Mouse (Mus musculus): ENCODE measurements at regions not wholly inside any gene's neighbourhood (a gene's known extent, or its start where the extent isn't known, plus 50 kb on each side); places are given as distances from the start of the nearest gene placed in this dataset.

DNA sequence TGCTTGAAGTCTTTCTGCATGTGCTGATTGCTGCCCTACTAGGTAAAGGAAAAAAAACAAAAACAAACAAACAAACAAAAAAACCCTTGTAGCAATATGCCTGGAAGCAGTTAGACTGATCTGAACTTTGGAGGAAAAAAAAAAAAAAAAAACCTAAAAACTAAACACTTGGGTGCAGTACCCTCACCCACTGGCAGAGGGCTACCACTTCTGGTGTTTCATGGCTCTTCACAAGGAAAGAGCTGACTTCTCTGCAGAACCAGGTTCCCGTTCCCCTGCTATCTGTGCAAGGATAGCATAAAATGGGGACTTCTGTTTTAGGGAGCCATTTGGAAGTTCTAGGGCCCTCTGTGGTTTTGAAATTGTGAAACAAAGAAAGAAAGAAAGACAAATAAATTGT is 52.2 kb upstream of the Otud4 start:
- intact Hi-C loops (cut with DNase I) = no loop called here
- peak; percentile 62 to 63 for DNase-seq (ENCODE audit: low spot score in 2 of 2)

DNA sequence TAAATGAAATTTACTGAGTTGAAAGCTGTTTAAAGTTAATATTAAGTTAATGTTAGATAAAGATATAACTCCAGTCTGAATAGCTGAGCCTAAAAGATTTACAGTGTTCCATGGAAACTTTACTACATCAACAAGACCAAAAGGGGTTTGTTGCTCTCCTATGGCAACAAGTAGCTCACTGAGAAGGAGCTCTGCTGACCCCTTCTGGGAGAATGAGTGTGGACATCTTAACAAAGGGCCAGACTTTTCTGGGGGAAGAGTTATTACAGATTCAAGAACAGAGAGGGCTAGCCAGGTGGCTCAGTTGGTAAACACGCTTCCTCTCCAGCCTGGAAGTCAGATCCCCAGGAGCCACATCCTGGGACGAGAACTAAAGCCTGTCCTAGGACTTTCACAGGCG is 54.5 kb upstream of the Otud4 start:
- intact Hi-C loops (cut with DNase I) = loop anchor here (2.0 kb wide), 1 partner anchor 288 kb away; no protein-coding TSS in a partner anchor
- DNase-seq (ENCODE audit: low spot score in 2 of 2) = peak; percentile 67 to 74

GRCm38 (mm10) chr8:79583326-79583725 is 56.1 kb upstream of the Otud4 start:
- peak; percentile 12 to 20 for DNase-seq (ENCODE audit: low spot score in 2 of 2)

DNA sequence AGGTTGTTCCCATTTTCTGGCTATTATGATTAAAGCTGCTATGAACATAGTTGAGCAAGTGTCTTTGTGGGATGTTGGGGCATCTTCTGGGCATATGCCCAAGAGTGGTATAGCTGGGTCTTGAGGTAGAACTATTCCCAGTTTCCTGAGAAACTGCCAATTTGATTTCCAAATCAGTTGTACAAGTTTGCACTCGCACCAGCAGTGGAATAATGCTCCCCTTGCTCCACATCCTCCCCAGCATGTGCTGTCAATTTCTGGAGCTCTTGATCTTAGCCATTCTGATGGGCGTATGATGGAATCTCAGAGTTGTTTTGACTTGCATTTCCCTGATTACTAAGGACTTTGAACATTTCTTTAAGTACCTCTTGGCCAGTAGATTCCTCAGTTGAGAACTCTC is 57.2 kb upstream of the Otud4 start:
- no peak for DNase-seq (ENCODE audit: low spot score in 2 of 2)
- intact Hi-C loops (cut with DNase I) = no loop called here

More at GRCm38 (mm10) chr8:79583326-79583725, 56.1 kb upstream of the Otud4 start:
- intact Hi-C loops (cut with DNase I) = no loop called here

DNA sequence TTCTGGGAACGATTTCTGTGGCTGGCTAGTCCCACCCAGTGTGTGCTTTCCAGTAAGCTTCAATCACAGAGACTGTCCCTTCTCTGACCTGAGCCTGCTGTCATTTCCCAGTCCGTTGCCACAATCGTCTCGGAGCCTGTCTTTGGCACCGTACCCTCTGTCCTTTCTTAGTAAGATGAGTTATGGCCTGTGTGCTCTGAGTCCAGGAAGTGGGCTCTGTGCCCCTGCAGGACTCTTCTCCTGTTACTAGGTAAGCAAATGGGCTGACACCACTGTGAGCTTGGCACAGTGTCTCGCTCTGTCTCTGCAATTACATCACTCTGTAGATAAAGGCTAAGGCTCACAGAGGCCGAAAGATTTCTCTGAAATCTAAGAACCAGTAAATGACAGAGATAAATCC is 63.3 kb upstream of the Otud4 start:
- no peak for DNase-seq (ENCODE audit: low spot score in 2 of 2)
- intact Hi-C loops (cut with DNase I) = no loop called here

DNA sequence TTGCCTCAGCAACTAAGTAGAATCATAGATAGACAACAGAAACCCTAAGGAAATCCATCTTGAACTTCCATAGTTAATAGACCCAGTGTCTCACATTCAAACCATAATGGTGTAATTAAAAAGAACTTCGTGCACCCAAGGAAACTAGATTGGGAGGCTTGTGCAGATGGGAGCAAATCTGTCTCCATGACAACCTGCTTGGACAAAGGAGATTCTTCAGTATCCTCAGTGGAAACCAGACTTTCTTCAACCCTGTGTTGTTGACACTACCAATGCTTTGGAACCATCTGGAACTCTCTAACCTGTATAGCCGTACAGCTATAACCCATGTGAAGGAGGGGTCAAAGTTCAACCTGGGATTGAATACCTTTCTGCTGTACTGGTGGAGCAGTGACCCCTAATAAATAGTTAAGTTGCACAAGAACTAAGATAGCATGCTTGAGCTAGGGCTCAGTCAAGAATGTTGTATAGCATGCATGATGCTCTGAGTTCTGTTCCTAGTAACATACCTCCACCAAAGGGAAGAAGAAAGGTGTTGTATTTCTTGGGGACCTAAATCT is 64.2 kb upstream of the Otud4 start:
- peak in 1 of 2 experiments; percentile 17 for DNase-seq (ENCODE audit: low spot score in 2 of 2)
- intact Hi-C loops (cut with DNase I) = no loop called here

DNA sequence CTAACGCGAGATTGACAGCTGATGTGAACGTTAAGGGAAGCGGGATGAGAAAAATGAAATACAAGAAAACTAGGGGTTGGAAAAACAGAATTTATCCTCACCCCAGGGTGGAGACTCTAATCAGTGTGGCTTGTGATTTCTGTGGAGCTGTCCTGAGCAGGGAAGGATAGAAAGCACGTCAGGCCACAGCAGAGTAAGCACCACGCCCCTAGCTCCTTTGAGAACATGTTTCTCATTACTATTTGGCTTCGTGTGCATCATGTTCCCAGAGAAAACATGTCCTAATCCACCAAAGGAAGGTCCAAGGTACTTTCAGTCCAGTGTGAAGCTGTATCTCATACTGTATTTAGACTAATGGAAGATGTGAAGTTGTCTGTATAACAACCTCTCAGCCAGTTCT is 65.9 kb upstream of the Otud4 start:
- intact Hi-C loops (cut with DNase I) = no loop called here
- no peak for DNase-seq (ENCODE audit: low spot score in 2 of 2)

- DNase-seq (ENCODE audit: low spot score in 2 of 2) = no peak
- intact Hi-C loops (cut with DNase I) = no loop called here
Measured at GRCm38 (mm10) chr8:79572526-79572925, 66.9 kb upstream of the Otud4 start.

- no peak for DNase-seq (ENCODE audit: low spot score in 2 of 2)
- intact Hi-C loops (cut with DNase I) = no loop called here
Measured at GRCm38 (mm10) chr8:79563101-79563500, 76.3 kb upstream of the Otud4 start.

GRCm38 (mm10) chr8:79562669-79563068 is 76.7 kb upstream of the Otud4 start:
- no peak for DNase-seq (ENCODE audit: low spot score in 2 of 2)
- intact Hi-C loops (cut with DNase I) = no loop called here

- intact Hi-C loops (cut with DNase I) = no loop called here
- peak; percentile 20 to 64 for DNase-seq (ENCODE audit: low spot score in 2 of 2)
Measured at GRCm38 (mm10) chr8:79562071-79562581, 77.3 kb upstream of the Otud4 start.

- intact Hi-C loops (cut with DNase I) = no loop called here
- DNase-seq (ENCODE audit: low spot score in 2 of 2) = no peak
Measured at GRCm38 (mm10) chr8:79561269-79562063, 78.0 kb upstream of the Otud4 start.

DNA sequence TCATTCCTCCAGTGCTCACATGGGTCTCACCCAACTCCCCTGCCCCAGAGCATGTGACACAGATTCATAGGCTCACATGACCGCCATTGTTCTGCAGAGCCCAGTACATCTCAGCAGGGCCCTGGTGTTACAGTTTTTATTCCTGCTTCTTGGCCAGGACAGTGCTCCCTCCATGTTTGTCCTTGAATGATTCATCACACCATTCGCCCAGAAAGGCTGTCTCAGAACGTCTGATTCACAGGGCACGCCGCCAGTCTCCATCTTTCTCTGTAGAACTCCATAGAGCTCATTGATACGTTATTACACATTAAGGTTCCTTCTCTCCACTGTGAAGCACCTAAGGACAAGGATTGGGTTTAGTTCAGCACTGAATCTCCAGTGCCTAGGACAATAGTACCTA is 79.9 kb upstream of the Otud4 start:
- intact Hi-C loops (cut with DNase I) = no loop called here
- peak; percentile 31 to 37 for DNase-seq (ENCODE audit: low spot score in 2 of 2)

- no peak for DNase-seq (ENCODE audit: low spot score in 2 of 2)
- intact Hi-C loops (cut with DNase I) = no loop called here
Measured at GRCm38 (mm10) chr8:79554311-79554710, 85.1 kb upstream of the Otud4 start.

GRCm38 (mm10) chr8:79550151-79550550 is 89.3 kb upstream of the Otud4 start:
- no peak for DNase-seq (ENCODE audit: low spot score in 2 of 2)
- intact Hi-C loops (cut with DNase I) = no loop called here

DNA sequence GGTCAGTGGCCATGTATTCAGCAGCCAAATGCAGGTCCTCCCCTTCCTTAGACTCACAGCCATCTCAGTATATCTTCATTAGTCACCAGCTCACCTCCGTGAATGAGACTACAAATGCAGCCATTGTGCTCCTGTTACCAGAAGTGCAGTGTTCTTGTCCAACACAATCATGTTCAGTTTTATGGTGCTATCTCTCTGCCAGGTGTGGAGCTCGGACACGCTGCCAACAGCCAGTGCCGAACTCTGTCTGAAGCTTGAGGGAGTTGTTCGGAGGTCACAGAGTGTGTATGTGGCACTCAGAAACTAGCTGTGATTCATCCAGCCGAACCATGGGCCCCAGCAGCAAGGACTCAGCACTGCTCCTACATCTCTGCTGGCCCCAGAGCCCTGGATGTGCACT is 91.3 kb upstream of the Otud4 start:
- intact Hi-C loops (cut with DNase I) = no loop called here
- no peak for DNase-seq (ENCODE audit: low spot score in 2 of 2)

GRCm38 (mm10) chr8:79545866-79546373 is 93.5 kb upstream of the Otud4 start:
- intact Hi-C loops (cut with DNase I) = no loop called here
- DNase-seq (ENCODE audit: low spot score in 2 of 2) = no peak

- no peak for DNase-seq (ENCODE audit: low spot score in 2 of 2)
- intact Hi-C loops (cut with DNase I) = no loop called here
Measured at GRCm38 (mm10) chr8:79542461-79542860, 97.0 kb upstream of the Otud4 start.

DNA sequence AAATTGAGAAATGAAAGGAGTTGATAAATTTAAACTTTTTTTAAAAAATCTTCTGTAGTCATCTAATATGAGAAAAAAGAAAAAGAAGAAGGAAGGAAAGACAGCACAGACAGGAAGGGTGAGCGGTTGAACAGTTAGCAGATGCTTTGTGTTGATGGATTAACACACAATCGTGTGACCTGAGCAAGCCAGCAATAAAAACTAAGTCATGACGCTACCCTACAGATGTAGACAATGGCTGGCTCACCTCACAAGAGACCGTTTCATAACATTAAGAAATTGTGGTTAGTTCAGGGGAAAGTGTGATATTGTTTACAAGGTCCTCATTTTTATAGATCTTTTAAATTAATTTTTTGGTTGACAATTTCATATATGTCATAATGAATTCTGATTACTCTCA is 99.4 kb upstream of the Otud4 start:
- no peak for DNase-seq (ENCODE audit: low spot score in 2 of 2)
- intact Hi-C loops (cut with DNase I) = no loop called here

- peak; percentile 42 to 44 for DNase-seq (ENCODE audit: low spot score in 2 of 2)
- intact Hi-C loops (cut with DNase I) = no loop called here
Measured at GRCm38 (mm10) chr8:79534271-79534889, 105.0 kb upstream of the Otud4 start.
